Mouse (Mus musculus): ENCODE results near the gene Cfap161.

Gene Cfap161

DNA sequence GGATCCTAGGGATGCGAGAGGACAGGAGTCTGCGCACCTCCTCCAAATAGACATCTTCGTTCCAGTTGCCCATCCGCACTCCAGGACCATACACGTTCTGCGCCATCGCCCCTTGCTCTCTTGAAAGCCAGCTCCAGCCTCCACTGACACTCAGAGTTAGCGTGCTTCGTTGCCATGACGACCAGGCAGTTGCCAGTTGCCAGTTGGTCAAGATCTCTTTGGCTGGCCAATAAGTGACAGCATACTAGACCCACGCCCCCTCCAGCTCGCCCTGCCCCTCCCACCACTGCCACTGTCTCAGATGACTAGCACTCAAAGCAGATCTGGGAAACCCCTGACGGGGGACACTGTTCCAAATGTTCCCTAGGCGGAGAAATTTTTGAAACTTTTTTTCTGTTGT, at the start of gene Cfap161:
Gene Cfap161, minus strand, starts transcription at position 176 of the 400 bp plus-strand sequence.
- DNase-seq, result peak; percentile 93 to 94

DNA sequence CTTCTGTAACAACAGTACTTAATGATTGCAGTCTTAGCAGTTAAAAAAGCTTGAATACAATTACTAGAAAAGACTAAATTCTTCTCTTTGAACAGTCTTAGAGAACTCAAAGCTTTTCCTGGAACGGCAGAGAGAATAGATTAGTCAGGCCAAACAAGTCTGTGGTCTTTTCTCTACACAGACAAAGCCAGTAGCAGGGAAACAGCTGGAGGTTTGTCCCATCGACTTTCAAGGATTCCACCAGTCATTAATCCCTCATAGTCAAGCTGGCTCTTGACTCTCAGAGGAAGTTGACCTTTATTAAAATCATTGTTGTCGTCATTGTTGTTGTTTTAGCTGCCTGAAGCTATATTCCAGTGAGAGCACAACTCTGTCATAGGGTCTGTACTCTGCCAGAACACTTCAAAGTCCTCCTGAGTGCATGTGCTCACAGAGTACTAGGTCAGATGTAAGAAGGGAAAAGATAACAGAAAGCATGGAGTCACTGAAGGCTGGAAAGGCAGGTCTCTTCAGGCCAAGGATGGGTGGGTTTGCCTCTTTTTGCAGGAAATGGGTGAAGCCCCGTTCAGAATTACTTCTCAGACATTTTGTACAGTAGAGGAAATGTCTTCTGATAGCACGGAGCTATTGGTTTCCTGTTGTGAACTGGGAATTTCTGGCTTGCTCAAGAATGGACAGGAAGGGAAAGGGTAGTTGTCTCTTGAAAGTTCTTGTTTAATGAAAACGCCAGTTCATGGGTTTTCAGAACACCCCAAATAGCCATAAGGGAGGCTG, 48.0 kb upstream of the Cfap161 start:
- DNase-seq, result no peak

- DNase-seq, result no peak
Observed at GRCm38 (mm10) chr7:83840076-83840475, 45.4 kb upstream of the Cfap161 start.

GRCm38 (mm10) chr7:83838525-83839224, 44.0 kb upstream of the Cfap161 start:
- no peak for DNase-seq

DNA sequence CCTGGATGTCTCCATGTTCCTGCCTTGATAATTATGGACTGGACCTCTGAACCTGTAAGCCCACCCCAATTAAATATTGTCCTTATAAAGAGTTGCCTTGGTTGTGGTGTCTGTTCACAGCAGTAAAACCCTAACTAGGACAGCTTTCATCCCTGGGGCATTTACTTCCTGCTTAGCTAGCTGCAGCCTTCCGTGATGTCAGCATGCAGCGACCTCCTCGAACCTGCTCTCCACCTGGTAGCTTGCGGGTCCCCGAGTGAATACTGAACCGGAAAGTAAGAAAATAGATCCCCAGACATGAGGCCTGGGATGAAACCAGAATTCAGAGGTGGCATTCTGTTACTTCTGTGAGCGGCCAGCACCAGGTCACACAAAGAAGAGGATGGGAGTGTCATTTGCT, 34.7 kb upstream of the Cfap161 start:
- DNase-seq, result no peak

GRCm38 (mm10) chr7:83827402-83828076, 32.9 kb upstream of the Cfap161 start:
- no peak for DNase-seq

DNA sequence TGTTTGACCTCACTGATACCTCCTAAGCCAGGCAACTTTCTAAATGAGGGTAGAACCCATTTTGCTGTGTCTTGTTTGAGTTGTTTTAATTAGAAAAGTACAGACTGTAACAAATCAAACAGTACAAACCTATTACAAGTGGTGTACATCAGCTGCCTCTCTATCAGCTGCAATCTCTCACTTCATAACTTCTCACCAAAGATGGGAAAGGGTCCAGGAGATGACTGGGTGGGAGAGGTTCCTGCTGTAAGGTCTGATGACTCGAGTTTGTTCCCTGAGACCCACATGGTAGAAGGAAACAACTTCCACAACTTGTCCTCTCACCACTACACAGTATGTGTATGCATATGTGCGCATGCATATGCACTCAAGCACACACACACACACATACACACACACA, 32.1 kb upstream of the Cfap161 start:
- no peak for DNase-seq

- DNase-seq, result no peak
Observed at GRCm38 (mm10) chr7:83821951-83822350, 27.3 kb upstream of the Cfap161 start.

GRCm38 (mm10) chr7:83816886-83817285, 22.2 kb upstream of the Cfap161 start:
- no peak for DNase-seq

DNA sequence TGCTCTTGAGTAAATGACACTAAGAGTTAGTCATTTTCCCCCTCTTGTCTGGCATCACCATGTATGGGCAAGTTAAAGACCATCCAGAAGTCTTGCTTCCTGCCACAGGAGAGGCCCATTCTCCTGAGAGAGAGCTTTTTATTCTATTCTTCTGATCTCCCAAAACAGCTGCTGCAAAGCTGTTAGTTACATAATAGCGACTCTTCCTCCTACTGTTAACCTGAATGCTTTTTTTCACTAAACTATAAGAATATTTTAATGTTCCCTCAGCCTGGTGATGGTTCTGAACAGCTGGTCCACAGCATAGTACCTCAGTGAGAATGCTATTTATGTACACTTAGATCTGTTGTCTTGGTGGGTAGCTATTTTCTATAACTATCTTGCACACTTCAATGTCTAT, 21.0 kb upstream of the Cfap161 start:
- DNase-seq, result no peak

GRCm38 (mm10) chr7:83813993-83814392, 19.3 kb upstream of the Cfap161 start:
- DNase-seq, result peak; percentile 54 to 65

GRCm38 (mm10) chr7:83813465-83813864, 18.8 kb upstream of the Cfap161 start:
- no peak for DNase-seq

GRCm38 (mm10) chr7:83813016-83813415, 18.3 kb upstream of the Cfap161 start:
- DNase-seq, result no peak

DNA sequence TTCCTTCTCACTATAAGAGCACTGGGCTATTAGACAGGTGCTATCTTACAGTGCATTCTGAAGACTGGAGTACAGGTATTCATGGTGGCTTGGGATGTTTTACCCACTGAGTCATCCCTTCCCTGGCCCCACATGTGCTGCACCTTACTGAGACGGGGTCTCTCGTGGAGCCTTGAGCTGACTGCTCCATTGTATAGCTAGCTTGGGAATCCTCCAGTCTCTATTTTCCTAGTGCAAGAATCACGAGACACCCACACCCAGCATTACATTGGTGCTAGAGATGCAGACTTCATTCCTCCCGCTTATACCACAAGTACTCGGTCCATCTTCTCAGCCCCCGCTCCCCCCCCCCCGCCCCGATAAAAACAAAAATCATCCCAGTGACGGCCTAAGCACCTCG, 17.9 kb upstream of the Cfap161 start:
- DNase-seq, result no peak

GRCm38 (mm10) chr7:83811916-83812315, 17.2 kb upstream of the Cfap161 start:
- DNase-seq, result no peak

GRCm38 (mm10) chr7:83811461-83811860, 16.8 kb upstream of the Cfap161 start:
- DNase-seq, result no peak

DNA sequence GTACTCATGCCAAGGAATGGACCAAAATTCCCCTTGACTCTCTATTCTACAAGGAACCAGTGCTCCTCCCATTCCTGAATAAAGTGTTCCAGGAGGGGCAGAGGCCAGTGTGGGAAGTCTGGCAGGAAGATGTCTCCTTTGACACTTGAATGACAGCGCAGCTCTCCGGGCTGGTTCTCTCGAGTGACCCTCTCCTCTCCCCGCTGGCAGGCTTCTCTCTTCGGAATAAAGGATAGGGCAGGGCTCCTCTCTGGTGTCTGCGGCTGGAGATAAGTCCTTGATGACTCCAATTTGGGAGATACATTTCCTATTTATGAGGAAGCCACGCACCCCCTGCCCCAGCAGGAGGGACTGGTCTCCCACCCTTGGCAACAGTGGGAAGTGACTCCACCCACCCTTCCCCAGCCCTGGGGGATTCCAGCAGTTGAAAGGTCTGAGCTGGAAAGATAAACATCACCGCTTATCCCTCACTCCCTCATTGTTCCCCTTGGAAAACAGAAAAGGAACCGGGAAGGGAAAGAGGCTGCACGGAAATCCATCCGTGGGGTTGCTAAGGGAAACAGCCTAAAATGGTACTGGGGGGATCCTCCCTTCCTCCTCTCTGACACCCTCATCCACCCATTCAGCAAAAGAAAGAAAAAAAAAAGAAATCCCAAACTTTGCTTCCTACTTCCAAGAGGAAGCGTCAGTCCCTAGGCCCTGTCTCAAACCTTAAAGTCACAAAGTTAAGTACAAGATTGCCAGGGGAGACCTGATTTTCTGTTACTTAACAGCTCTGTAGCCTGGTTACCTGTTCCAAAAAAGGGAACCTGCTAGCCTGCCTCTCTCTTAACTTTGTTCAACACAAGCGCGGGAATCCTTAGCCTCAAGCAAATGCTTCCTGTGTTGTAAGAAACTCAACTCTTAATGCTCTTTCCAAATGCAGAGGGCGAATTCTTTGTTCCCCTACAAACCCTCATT, 15.7 kb upstream of the Cfap161 start:
- peak; percentile 43 to 52 for DNase-seq

- no peak for DNase-seq
Observed at GRCm38 (mm10) chr7:83809715-83810114, 15.0 kb upstream of the Cfap161 start.

DNA sequence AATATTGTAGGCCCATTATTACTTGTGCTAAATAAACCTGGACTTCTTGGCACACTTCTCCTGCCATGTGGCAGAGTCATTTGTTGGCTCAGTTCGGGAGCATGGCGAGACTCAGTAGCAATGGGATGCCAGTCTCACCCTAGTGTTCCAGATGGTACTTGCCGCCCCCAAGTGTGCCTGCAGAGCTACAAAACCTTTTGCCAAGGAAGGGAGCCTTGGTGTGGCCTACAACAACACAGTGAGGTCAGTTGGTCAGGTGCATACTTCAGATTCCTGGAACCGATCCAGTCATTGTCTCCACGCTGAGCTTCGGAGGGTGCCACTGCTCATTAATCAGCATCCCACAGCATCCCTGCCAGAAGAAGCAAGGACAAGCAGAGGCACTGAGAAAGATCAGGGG, 14.4 kb upstream of the Cfap161 start:
- peak; percentile 93 to 96 for DNase-seq

DNA sequence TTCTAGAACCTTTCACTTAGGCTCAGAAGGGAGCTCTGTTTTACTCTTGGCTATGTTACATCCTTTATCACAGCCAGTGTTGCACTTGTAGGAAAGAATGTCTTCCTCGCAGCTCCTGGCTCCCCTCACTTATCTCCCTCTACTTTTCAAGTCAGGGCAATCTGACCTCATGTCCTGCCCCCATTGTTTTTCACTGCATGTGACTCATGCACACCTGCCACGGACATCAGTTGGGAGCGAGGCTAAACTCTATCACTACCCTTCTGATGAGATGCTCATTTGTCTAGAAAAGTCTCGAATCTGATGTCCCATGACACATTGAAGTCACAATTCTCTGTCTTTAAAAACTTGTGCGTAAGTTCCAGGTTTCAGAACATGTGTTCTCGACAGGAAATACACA, 12.3 kb upstream of the Cfap161 start:
- no peak for DNase-seq

GRCm38 (mm10) chr7:83803777-83804176, 9.1 kb upstream of the Cfap161 start:
- DNase-seq, result no peak

DNA sequence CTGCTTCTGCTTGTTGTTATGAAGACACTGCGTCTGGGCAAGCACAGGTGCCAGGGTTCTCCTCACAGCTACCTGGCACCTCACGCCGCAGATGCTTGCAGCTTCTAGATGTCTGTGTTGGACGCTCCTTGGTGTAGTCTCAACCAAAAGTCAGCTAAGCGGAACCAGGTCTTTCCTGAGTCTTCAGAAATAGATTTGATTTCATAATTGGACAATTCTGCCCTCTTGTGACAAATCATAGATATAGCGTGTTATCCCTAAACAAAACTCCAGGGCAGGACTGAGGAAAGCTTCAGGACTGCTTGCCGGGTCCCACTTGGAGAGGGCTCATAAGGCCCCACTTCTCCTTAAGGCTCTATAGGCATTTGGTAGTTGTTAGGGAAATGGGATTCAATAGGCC, 7.8 kb upstream of the Cfap161 start:
- DNase-seq, result peak; percentile 54 to 78

- DNase-seq, result no peak
Observed at GRCm38 (mm10) chr7:83802007-83802406, 7.3 kb upstream of the Cfap161 start.
